Mouse (Mus musculus): ENCODE measurements at regions not wholly inside any gene's neighbourhood (a gene's known extent, or its start where the extent isn't known, plus 50 kb on each side); places are given as distances from the start of the nearest gene placed in this dataset.

DNA sequence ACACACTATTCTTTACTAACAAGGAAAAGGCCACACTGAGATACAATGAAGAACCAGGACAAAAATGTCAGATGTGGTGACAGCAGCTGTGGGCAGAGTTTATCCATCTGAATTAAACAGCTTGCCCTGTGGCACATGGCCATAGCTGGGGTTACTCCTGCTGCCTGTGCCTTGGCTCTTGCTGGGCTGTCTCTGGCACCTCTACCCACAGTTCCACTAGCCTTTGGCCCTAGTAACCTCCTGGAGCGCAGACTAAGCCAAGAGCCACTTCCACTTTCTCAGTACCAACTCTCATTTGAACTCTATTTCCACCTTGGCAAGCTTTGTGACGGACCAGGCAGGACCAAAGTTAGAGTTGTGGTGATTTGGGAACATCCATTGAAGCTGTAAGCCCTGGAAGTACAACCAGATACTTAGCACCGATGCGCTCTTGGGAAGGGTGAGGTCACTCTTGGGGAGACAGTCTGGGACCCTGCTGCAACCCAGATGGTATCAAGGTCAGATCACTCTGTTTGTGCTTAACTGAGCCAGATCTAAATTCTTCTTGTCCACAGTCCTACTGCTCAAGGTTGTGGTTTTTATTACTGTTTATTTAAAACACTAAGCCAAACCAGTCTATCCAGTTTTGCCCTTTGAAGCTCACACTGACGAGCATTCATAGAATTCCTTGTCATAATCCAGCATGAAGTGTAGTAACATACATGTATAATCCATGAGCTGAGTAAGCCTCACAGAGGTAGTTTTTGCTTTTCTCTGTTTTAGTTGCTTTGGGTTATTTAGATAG is 216.7 kb downstream of the Gpd2 start:
- TF ChIP-seq CTCF (IDR thresholded peaks at IDR 0.05) (no peak), POLR2A (IDR thresholded peaks at IDR 0.05; ENCODE audit: insufficient read depth, low read depth, low read length) (no peak), EP300 (IDR thresholded peaks at IDR 0.05; ENCODE audit: insufficient read depth, low read depth, low read length) (no peak)

Measured in heart, adult 2 months (tissue).